Mouse (Mus musculus) lung, adult 18-20 months (tissue): ENCODE data around the gene Gnb4.

Source experiments
- DNase-seq, 2 experiments: peaks; one replicate each; pipeline ENCODE4 v3.0.0; 2022; ENCODE audit warnings: mixed read lengths in 2 of 2

Gene Gnb4

DNA sequence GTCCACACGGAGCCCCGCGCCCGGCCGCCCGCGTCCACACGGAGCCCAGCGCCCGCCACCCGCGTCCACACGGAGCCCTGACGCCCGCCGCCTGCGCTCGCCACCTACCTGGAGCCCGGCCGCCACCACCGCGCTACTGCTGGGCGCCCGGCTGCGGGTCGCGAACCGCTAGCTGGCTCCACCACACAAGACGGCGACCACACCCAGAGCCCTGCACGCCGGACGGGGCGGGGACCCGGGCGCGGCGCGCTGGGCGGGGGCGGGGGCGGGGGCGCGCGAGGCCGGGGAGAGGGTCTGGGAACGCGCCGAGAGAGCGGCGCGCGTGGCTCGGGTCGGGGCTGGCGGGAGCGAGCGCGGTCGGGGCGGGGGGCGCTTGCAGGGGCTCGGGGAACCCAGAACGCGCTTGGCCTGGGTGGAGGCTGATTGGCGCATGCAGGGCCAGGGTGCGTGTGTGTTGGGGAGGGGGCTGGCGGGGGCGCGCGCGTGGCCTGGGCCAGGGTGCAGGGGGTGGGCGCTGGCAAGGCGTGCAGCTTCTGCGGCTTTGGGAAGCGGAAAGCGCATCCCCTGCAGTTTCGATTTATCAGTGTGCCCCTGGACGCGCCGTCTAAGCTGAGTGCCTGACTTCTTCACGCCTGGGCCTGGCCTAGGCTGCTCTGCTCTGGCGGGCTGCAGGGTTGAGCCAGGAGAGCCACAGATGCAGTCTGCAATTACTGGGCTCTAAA, at the start of gene Gnb4:
TSS of gene Gnb4 (minus strand) at position 255 of the 722 bp plus-strand sequence.
- peak; percentile 28 to 35 for DNase-seq

DNA sequence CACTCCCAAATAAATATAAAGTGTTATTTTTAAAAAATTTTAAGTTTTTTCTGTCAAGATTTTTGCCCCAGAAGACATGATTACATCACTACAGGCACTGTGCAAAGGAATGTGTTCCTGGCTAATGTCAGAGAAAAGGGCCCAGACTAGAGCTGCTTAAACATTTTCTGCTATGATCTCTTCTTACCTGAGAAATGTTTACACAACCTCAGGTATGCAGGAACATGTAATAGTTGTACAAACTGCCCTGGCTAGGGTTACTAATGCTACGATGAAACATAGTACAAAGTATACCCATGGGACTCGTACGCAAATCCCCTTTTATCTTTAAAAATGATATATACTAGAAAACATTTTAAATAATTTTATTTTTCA, 45.2 kb upstream of the Gnb4 start:
- no peak for DNase-seq

DNA sequence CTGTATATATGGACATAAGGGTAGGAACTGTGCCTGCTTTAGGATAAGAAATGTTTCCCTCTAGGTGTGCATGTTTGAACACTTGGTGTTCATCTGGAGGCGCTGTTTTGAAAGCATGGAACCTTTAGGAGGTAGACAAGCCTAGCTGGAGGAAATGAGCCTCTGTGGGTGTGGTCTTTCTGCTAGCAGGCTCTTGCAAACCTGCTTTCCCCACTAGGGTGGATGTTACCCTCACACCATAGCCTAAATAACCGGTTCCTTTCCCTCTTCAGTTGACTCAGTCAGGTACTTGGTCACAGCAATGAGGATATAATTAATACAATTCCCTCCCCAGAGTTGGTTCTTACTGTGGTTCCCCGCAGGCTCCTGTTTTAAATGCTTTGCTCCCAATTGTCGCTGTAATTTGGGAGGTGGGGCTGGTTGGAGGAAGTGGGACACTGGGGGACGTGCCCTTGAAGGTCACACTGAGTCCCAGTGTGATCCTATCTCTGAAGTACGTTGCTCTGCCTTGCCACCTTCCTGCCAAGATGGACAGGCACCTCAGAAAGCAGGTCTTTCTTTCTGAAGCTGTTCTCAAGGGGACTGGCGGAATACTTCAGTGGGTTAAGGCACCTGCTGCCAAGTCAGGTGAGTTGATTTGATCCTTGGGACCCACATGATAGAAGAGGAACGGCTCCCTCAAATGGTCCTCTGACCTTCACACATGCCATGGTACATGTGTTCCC, 44.6 kb upstream of the Gnb4 start:
- DNase-seq: no peak

DNA sequence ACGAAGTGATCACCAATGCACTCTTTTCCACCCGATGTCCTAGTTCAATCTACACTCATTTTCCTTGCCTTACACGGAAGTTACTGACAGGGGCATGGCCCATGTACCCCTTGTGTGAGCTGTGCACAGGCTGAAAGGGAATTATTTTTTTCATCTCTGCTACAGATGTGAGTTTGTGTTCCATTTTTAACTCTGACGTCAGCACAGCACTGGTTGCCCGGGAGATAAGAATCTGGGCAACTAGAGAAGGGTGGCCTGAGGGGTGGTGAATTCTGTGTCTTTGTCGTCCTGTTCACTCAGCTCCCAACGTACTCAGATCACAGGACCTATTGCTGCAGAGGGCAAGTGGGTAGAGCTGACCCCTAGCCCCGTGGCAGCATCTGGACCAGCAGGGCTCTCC, 43.9 kb upstream of the Gnb4 start:
- no peak for DNase-seq

GRCm38 (mm10) chr3:32659506-32659905, 43.1 kb upstream of the Gnb4 start:
- DNase-seq: no peak

- DNase-seq: no peak
Observed at GRCm38 (mm10) chr3:32658821-32659220, 42.4 kb upstream of the Gnb4 start.

- no peak for DNase-seq
Observed at GRCm38 (mm10) chr3:32658401-32658800, 42.0 kb upstream of the Gnb4 start.

GRCm38 (mm10) chr3:32656398-32656994, 40.1 kb upstream of the Gnb4 start:
- DNase-seq: no peak

- DNase-seq: no peak
Observed at GRCm38 (mm10) chr3:32655994-32656393, 39.6 kb upstream of the Gnb4 start.

GRCm38 (mm10) chr3:32652739-32653138, 36.4 kb upstream of the Gnb4 start:
- no peak for DNase-seq

DNA sequence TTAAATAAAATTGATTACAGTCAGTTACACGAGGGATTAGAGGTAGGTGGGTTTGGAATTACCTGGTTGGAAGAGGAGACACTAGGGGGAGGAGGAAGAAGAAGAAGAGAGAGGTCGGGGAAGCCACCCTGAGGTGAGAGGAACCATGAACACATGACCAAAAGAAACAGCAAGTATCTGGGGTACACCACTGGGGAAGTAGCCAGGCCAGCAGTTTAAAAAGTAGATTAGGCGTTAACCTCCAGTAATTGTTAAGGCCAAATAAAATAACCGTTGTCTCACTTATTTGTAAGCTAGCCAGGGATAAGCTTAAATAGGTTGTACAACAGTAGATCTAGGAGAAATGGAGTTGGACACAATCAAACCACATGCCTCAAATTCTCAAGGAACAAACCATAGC, 32.9 kb upstream of the Gnb4 start:
- DNase-seq: no peak

- DNase-seq: no peak
Observed at GRCm38 (mm10) chr3:32646918-32647317, 30.5 kb upstream of the Gnb4 start.

DNA sequence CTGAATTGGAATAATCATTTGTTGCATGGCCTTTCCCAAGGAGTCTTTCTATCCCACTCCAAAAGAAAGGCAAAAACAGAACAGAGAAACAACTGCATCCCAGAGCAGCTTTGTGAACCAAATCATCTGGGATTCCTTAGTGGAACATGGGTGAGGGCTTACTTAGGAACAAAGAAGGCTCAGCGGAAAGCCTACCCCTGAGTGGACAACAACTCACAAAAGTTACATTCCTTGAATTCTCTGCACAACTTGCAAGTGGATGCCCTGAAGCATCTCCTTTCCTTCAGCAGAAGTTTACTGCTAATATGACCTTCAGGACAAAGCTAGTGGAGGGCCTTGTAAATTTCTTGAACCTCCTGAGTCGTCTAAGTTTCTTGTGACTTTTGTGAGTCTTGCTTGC, 28.4 kb upstream of the Gnb4 start:
- no peak for DNase-seq

- no peak for DNase-seq
Observed at GRCm38 (mm10) chr3:32642116-32642515, 25.7 kb upstream of the Gnb4 start.

GRCm38 (mm10) chr3:32638240-32638639, 21.9 kb upstream of the Gnb4 start:
- DNase-seq: peak in 1 of 2 experiments; percentile 21

GRCm38 (mm10) chr3:32632760-32633264, 16.4 kb upstream of the Gnb4 start:
- no peak for DNase-seq

DNA sequence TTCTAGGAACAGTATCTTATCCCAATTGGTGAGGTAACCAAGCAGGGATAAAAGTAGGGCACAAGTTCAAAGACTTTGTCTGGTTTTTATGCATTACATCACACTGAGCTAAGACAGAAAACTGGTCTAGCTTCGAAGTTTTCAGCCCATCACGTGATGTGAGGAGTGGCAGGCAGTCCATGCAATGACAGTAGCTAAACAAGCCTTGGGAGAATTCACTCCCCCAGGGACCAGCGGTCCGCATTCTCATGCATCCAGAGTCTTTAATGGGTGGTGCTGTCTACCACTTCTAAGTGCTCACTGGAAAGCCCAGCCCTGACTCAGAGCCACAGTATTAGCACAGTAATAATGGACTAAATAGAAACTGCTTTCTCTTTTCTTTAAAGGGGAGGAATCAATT, 13.8 kb upstream of the Gnb4 start:
- DNase-seq: no peak

GRCm38 (mm10) chr3:32628141-32628540, 11.8 kb upstream of the Gnb4 start:
- no peak for DNase-seq

DNA sequence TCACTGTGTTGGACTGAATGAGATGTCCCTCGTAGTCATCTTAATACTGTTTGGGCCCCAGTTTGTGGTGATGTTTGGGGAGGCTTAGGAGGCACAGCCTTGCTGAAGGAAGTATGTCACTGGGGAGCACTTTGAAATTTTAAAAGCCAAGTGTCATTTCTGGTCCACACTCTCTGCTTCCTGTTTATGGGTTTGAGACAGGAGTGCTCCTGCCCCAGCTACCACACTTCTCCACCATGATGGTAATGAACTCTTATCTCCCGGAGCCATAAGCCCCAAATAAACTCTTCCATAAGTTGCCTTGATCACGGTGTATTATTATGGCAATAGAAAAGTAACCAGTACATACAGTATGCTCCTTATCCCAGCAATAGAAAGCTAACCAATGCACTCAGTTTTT, 5.7 kb upstream of the Gnb4 start:
- DNase-seq: no peak

- no peak for DNase-seq
Observed at GRCm38 (mm10) chr3:32621658-32622057, 5.3 kb upstream of the Gnb4 start.

GRCm38 (mm10) chr3:32617053-32617642, 763 bp upstream of the Gnb4 start:
- DNase-seq: no peak

DNA sequence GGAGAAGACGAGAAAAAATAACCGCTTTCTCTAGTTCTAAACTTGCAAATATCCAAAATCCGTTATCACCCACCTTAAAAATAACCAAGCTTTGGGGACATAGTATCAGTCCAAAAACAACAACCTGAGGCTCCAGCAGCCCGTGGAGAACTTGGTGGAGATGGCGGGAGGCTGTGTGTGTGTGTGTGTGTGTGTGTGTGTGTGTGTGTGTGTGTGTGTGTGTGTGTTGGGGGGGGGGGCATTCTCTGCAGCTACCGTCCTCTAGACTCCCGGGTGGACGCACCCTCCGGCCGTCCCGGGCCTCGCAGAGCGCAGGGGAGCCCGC, 417 bp downstream of the Gnb4 start:
- no peak for DNase-seq

DNA sequence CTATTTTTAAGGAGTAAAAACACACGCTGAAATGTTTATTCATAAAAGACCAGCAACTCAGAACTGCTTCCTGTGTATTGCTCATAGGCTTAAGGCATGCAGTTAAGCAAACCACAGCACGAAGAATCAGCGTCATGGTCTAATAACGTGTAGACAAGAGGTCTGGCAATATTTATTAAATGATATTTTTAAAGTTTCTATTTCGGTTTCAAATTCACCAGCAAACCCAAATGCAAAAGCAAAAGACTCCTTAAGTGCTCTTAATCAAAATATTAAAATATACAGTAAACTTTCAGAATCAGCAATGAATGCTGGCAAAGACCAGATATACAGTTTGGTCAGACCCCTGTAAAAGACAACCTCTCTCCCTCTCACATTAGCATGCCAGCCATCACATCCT, 1.0 kb downstream of the Gnb4 start:
- no peak for DNase-seq

DNA sequence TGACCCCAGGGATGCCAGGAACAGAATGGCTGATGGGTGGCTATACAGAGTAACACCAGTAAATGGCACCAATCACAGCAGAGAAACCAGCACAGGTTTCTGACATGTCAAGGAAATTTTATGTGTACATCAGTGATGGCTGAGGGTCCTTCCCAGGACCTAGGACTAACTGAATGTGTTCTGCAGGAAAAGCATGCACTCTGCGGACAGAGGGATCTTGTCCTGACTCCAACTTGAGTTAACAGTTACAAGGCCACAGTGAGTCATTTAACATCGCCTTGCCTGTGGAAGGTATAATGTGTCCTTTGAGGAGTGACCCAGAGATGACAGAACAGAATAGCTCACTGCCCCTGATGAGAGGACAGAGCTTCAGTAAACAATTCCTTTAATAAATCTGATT, 1.6 kb downstream of the Gnb4 start:
- no peak for DNase-seq
